Mouse (Mus musculus): Measurements from ENCODE around the gene Edem3.
"Not testable (repeated sequence)": the region's sequence is repeated elsewhere in the genome, so short reads cannot be mapped to it uniquely, and the experiment has no call there.

DNA sequence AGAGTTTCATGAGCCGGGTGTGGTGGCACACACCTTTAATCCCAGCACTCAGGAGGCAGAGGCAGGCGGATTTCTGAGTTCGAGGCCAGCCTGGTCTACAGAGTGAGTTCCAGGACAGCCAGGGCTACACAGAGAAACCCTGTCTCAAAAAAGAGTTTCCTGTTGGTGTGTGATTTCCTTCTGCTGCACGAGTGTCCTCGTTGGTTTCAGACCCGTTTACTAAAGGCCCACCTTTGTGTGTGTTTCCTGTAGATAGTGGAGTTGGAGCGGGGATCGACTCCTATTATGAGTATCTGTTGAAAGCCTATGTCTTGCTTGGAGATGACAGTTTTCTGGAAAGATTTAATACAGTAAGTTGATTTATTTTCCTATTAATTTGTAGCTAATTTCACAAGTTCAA is 36.9 kb downstream of the Edem3 start:
- TF ChIP-seq CTCF, EP300 (IDR thresholded peaks at IDR 0.05; ENCODE audit: low read depth): not testable (repeated sequence)

Data from heart, postnatal 0 days (tissue).